Mouse (Mus musculus) lung, postnatal 0 days (tissue): ENCODE measurements around the gene Rph3al. TPM values are rescaled to one million over a fixed set of nuclear protein-coding genes. Genes with fewer than 3 reads are reported as not detected.

Source experiments
- ATAC-seq: fragments of 200-750 bp; cut with Nextera tagmentation; 2 replicates; pipeline ENCODE4 v1.8.0; 2017; ENCODE audit warnings: moderate library complexity
- DNase-seq: peaks from one replicate; pipeline ENCODE4 v3.0.0-alpha.2; 2016; ENCODE audit warnings: low spot score
- H3K27ac ChIP-seq: fragments of 300-500 bp; sonication (generic); 2 replicates; pipeline ENCODE4 v1.5.1; 2014; ENCODE audit warnings: antibody characterized with exemption, mild to moderate bottlenecking, low read length, mixed read lengths
- H3K27me3 ChIP-seq: fragments of 300-500 bp; sonication (generic); replicated peaks from 2 replicates; pipeline ENCODE4 v1.6.1; 2014; ENCODE audit warnings: low read length, mixed read lengths; ENCODE audit not compliant: insufficient read depth
- H3K36me3 ChIP-seq: fragments of 300-500 bp; sonication (generic); 2 replicates; pipeline ENCODE4 v1.6.1; 2014; ENCODE audit warnings: low read length, mixed read lengths; ENCODE audit not compliant: insufficient read depth
- H3K4me1 ChIP-seq: fragments of 300-500 bp; sonication (generic); 2 replicates; pipeline ENCODE4 v1.6.1; 2014; ENCODE audit warnings: antibody characterized with exemption, low read depth, low read length, mixed read lengths; ENCODE audit not compliant: insufficient read depth
- H3K4me2 ChIP-seq: fragments of 300-500 bp; sonication (generic); replicated peaks from 2 replicates; pipeline ENCODE4 v1.6.1; 2014; ENCODE audit warnings: low read depth, mild to moderate bottlenecking, low read length, moderate library complexity, mixed read lengths
- H3K4me3 ChIP-seq: fragments of 300-500 bp; sonication (generic); 2 replicates; pipeline ENCODE4 v1.5.1; 2014; ENCODE audit warnings: low read depth, low read length
- H3K9ac ChIP-seq: fragments of 300-500 bp; sonication (generic); replicated peaks from 2 replicates; pipeline ENCODE4 v1.6.1; 2014; ENCODE audit warnings: low read depth, mild to moderate bottlenecking
- H3K9me3 ChIP-seq: fragments of 300-500 bp; sonication (generic); 2 replicates; pipeline ENCODE4 v1.6.1; 2016; ENCODE audit warnings: low read length, mixed read lengths
- CTCF ChIP-seq: IDR thresholded peaks from 2 replicates; pipeline ENCODE4 v1.5.1; 2016; ENCODE audit warnings: antibody characterized with exemption, mild to moderate bottlenecking
- EP300 ChIP-seq: IDR thresholded peaks from 2 replicates; pipeline ENCODE4 v1.6.1; 2016; ENCODE audit warnings: antibody characterized with exemption, mild to moderate bottlenecking, control low read depth
- WGBS: fragments of 180-500 bp; shearing (Covaris S2); extraction: QIAGEN DNeasy Blood & Tissue Kit; methylation state at CpG from one replicate; pipeline ENCODE4 v1.1.7; 2014; 5-methylcytosine and 5-hydroxymethylcytosine counted together
- polyA plus RNA-seq: library from polyadenylated mRNA; unstranded; fragments of >200 nt; fragmentation: Nextera tagmentation; extraction: Ambion mirVana; gene quantifications from 2 replicates; pipeline ENCODE4 v1.2.1, GENCODE M21; 2015

The Rph3al gene
- polyA plus RNA-seq, 1 experiment from 2014 or later: 11.0 TPM

- Histone ChIP-seq H3K4me2 (peak overlapping the region; percentile 14), H3K9ac (no peak overlapping the region), H3K27me3 (no peaks in the 10 kb centered on the region), H3K9me3 (no peaks in the 10 kb centered on the region), H3K27ac (peak overlapping the region; percentile 74), H3K4me3 (no peak overlapping the region), H3K36me3 (no peaks in the 10 kb centered on the region), H3K4me1 (peaks cover 21% of the 10 kb centered on the region; the same call in 1 of the 2 replicates)
- WGBS: 12% methylated on average over 6 of the region's 6 CpGs
- DNase-seq (peak; percentile 87), ATAC-seq (peak; percentile 80)
- peak; percentile 45 for TF ChIP-seq CTCF
- no peak for TF ChIP-seq EP300
Observed at GRCm38 (mm10) chr11:75937370-75937871, 808 bp downstream of the Rph3al start.

GRCm38 (mm10) chr11:75935819-75936430 is 2.3 kb downstream of the Rph3al start:
- DNase-seq: peak; percentile 95

DNA sequence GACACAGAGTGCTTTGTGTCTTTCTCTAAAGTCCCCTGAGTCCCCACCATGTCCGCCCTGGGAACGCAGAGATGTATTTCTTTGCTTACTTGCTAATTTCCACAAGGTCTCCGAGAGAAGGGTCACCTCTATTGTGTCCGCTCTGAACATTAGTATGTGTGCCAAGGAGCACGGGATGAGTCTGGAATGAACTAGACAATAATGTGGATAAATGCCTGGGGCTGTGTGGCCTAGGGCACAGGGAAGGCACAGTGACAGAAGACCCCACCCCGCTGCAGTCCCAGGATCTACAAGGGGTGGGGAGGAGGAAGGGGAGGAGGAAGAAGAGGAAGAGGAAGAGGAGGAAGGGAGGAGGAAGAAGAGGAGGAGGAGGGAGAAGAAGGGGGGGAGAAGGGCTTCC is 3.8 kb downstream of the Rph3al start:
- H3K27ac ChIP-seq: peak overlapping the region; percentile 88
- H3K27me3 ChIP-seq: no peaks in the 10 kb centered on the region
- H3K4me1 ChIP-seq: peaks cover 21% of the 10 kb centered on the region; the same call in 1 of the 2 replicates
- no peak for TF ChIP-seq EP300
- TF ChIP-seq CTCF: no peak
- peak; percentile 6; the same call in 1 of the 2 replicates for ATAC-seq
- 61% methylated on average over 6 of the region's 6 CpGs for WGBS
- no peak overlapping the region for H3K4me3 ChIP-seq
- peak; percentile 49 for DNase-seq
- H3K36me3 ChIP-seq: no peaks in the 10 kb centered on the region
- H3K9me3 ChIP-seq: no peaks in the 10 kb centered on the region
- no peak overlapping the region for H3K4me2 ChIP-seq
- no peak overlapping the region for H3K9ac ChIP-seq

More at GRCm38 (mm10) chr11:75935819-75936430, 2.3 kb downstream of the Rph3al start:
- Histone ChIP-seq H3K9me3 (no peaks in the 10 kb centered on the region), H3K27me3 (no peaks in the 10 kb centered on the region), H3K36me3 (no peaks in the 10 kb centered on the region), H3K4me3 (no peak overlapping the region), H3K27ac (peak overlapping the region; percentile 88), H3K4me2 (no peak overlapping the region), H3K4me1 (peaks cover 21% of the 10 kb centered on the region; the same call in 1 of the 2 replicates), H3K9ac (no peak overlapping the region)
- ATAC-seq: peak; percentile 86
- 21% methylated on average over 7 of the region's 7 CpGs for WGBS
- TF ChIP-seq CTCF (no peak), EP300 (peak; percentile 96)

- DNase-seq (no peak), ATAC-seq (no peak)
- Histone ChIP-seq H3K4me3 (no peak overlapping the region), H3K27me3 (no peaks in the 10 kb centered on the region), H3K4me1 (peaks cover 21% of the 10 kb centered on the region; the same call in 1 of the 2 replicates), H3K4me2 (no peak overlapping the region), H3K9ac (no peak overlapping the region), H3K36me3 (no peaks in the 10 kb centered on the region), H3K9me3 (no peaks in the 10 kb centered on the region), H3K27ac (no peak overlapping the region)
- TF ChIP-seq CTCF: no peak
- no peak for TF ChIP-seq EP300
- WGBS: 68% methylated on average over 5 of the region's 5 CpGs
Observed at GRCm38 (mm10) chr11:75933371-75933770, 4.9 kb downstream of the Rph3al start.

- no peaks in the 10 kb centered on the region for H3K9me3 ChIP-seq
- H3K4me3 ChIP-seq: no peak overlapping the region
- peak; percentile 62 for TF ChIP-seq EP300
- no peak for TF ChIP-seq CTCF
- no peak overlapping the region for H3K9ac ChIP-seq
- no peak overlapping the region for H3K4me2 ChIP-seq
- DNase-seq (no peak), ATAC-seq (no peak)
- 32% methylated on average over 11 of the region's 11 CpGs for WGBS
- H3K27ac ChIP-seq: no peak overlapping the region
- no peaks in the 10 kb centered on the region for H3K27me3 ChIP-seq
- H3K36me3 ChIP-seq: no peaks in the 10 kb centered on the region
- peaks cover 15% of the 10 kb centered on the region; the same call in 1 of the 2 replicates for H3K4me1 ChIP-seq
Observed at GRCm38 (mm10) chr11:75930911-75931678, 7.1 kb downstream of the Rph3al start.

GRCm38 (mm10) chr11:75930208-75930607 is 8.0 kb downstream of the Rph3al start:
- Histone ChIP-seq H3K36me3 (no peaks in the 10 kb centered on the region), H3K9ac (no peak overlapping the region), H3K27me3 (no peaks in the 10 kb centered on the region), H3K27ac (no peak overlapping the region), H3K4me2 (no peak overlapping the region), H3K4me3 (no peak overlapping the region), H3K9me3 (no peaks in the 10 kb centered on the region), H3K4me1 (peaks cover 6% of the 10 kb centered on the region; the same call in 1 of the 2 replicates)
- TF ChIP-seq EP300: no peak
- TF ChIP-seq CTCF: no peak
- ATAC-seq (no peak), DNase-seq (no peak)
- 63% methylated on average over 9 of the region's 9 CpGs for WGBS
